Mouse (Mus musculus): Measurements from ENCODE around the gene Ptpre.

DNA sequence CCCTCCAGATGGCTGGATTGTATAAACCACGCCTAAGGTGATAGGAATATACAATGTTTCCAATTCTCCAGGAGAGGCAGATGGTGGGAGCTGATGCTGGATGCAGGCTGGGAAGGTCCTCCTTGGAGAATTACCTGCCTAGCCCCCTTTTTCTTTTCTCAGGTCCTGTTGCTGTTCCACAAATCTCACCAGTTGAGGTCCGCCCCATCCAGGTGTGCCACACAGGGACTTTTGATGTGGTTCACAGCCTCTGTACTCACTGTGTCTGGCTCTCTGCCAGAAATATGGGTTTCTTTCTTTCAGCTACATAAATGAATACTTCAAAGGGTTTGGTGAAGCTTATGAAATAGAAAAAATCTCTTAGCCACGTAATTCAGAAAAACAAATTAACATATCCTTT is 5.0 kb downstream of the Ptpre start:
- no peak for TF ChIP-seq CTCF (IDR thresholded peaks at IDR 0.05; ENCODE audit: low read depth, low read length)
- TF ChIP-seq EP300 (IDR thresholded peaks at IDR 0.05; ENCODE audit: insufficient read depth, low read depth, low read length) = no peak

All from ES-Bruce4 (cell line).